Mouse (Mus musculus): ENCODE measurements around the gene Dhx58.

The Dhx58 gene

GRCm38 (mm10) chr11:100648405-100648804 lies 55.7 kb downstream of the Dhx58 start:
- no peak for DNase-seq (ENCODE audit: extremely low spot score, low read depth, low spot score)

- no peak for DNase-seq (ENCODE audit: extremely low spot score, low read depth, low spot score)
These were observed 57.8 kb downstream of the Dhx58 start for GRCm38 (mm10) chr11:100646265-100646664.
